Mouse (Mus musculus) lung, postnatal 4 days (tissue): ENCODE measurements at regions not wholly inside any gene's neighbourhood (a gene's known extent, or its start where the extent isn't known, plus 50 kb on each side); places are given as distances from the start of the nearest gene placed in this dataset.
"Not testable (repeated sequence)": the region's sequence is repeated elsewhere in the genome, so short reads cannot be mapped to it uniquely, and the experiment has no call there.

ENCODE experiments used
- DNase-seq, 2 experiments: peaks; one replicate each; pipeline ENCODE4 v3.0.0; 2021

DNA sequence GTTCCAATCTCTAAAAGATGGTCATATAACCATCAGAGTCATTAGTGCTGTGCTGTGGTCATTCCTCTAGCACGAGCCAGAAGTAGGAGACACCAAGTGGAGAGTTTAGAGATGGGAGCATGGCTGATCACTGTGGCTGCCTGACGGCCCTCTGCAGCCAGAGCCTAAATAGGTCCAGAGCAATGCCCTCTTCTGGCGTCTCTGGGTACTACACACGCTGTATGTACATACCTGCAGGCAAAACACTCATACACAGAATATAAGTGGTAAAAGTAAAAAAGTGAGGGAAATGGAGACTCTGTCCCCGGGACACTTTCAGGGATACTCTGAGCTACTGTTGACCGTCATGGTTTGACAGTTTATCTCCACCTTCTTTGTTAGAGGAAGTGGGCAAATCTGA is 91.4 kb downstream of the Gm21738 start:
- no peak for DNase-seq

GRCm38 (mm10) chr14:19311614-19312013 is 107.1 kb downstream of the Gm21738 start:
- DNase-seq: no peak

DNA sequence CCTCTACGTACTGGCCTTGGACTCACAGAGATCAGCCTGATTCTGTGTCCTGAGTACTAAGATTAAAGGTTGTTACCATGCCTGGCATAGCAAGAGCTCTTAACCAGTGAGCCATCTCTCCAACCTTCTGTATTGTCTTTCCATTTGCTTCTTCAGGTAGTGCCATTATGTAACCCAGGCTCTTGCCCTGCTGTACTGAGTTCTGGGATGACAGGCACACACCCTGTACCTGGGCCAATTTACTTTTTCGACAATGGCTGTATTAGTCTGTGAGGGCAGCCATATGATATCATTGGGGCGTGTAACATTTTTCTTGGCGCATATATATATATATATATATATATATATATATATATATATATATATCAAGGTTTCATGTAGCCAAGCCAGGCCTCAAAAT is 115.9 kb downstream of the Gm21738 start:
- DNase-seq: not testable (repeated sequence)

- no peak for DNase-seq
These were observed 139.6 kb downstream of the Gm21738 start for GRCm38 (mm10) chr14:19279096-19279495.

- DNase-seq: peak in 1 of 2 experiments; percentile 49
These were observed 140.8 kb downstream of the Gm21738 start for GRCm38 (mm10) chr14:19277777-19278385.
